Mouse (Mus musculus): ENCODE measurements around the gene Th. TPM values are rescaled to one million over a fixed set of nuclear protein-coding genes. Genes with fewer than 3 reads are reported as not detected.

Gene Th
- polyA plus RNA-seq, 1 experiment from 2014 or later = 0.57 TPM

DNA sequence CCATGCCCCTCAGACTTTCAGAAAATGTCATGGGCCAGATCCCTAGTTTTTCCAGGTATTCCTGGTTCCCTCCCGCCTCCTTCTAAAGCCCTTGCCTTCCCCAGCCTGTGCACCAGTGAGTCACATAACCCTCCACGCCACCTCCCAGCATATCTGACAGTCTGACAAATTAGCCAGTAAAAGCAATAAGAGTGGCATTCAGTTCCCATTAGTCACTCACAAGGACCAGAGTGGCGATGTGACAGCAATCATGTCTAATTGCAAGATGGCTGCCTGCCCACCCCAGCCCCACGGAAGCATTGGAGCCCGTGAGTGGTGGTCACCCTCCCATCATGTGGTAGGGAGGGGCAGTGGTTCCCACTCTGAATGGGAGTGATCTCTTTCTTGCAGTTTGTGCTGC lies 25.3 kb downstream of the Th start:
- DNase-seq (ENCODE audit: low spot score) (no peak), ATAC-seq (replicated peaks; ENCODE audit: low FRiP score, low read depth) (no peak)
- H3K4me2 ChIP-seq (ENCODE audit: low read length) = no peak overlapping the region
- H3K27ac ChIP-seq = no peak overlapping the region
- WGBS = 62% methylated on average over 5 of the region's 5 CpGs
- no peak overlapping the region for H3K9ac ChIP-seq (ENCODE audit: low read depth, low read length)
- no peaks in the 10 kb centered on the region for H3K4me1 ChIP-seq (replicated peaks; ENCODE audit: insufficient read depth, low read length)
- no peak for TF ChIP-seq CTCF (IDR thresholded peaks at IDR 0.05; ENCODE audit: low read depth)
- no peaks in the 10 kb centered on the region for H3K27me3 ChIP-seq (ENCODE audit: insufficient read depth, low read length)
- no peak overlapping the region for H3K4me3 ChIP-seq (replicated peaks; ENCODE audit: low read depth, low read length)
- H3K9me3 ChIP-seq (replicated peaks; ENCODE audit: low read length) = no peaks in the 10 kb centered on the region
- H3K36me3 ChIP-seq (ENCODE audit: insufficient read depth, low read length) = no peaks in the 10 kb centered on the region

DNA sequence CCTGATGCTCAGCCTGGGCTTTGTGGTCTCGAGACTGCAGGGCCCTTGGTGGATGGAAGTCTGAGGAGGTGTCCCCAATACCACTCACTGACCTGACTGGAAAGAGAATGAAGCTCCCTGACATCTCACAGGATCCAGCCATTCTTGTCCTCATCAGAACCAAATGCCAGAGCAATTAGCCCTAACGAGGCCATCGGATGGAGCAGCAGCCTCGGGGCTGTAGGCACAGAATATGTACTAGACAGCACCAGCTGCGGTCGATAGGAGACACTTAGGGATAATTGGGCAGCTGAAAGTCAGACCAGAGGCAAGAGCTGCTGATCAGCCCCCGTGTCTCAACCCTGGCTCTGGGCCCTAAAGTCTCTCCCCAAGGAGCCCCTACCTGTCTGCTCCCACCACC lies 26.6 kb downstream of the Th start:
- DNase-seq (ENCODE audit: low spot score) (no peak), ATAC-seq (replicated peaks; ENCODE audit: low FRiP score, low read depth) (no peak)
- Histone ChIP-seq H3K4me3 (replicated peaks; ENCODE audit: low read depth, low read length) (no peak overlapping the region), H3K4me1 (replicated peaks; ENCODE audit: insufficient read depth, low read length) (no peaks in the 10 kb centered on the region), H3K4me2 (ENCODE audit: low read length) (no peak overlapping the region), H3K36me3 (ENCODE audit: insufficient read depth, low read length) (no peaks in the 10 kb centered on the region), H3K9ac (ENCODE audit: low read depth, low read length) (no peak overlapping the region), H3K27me3 (ENCODE audit: insufficient read depth, low read length) (no peaks in the 10 kb centered on the region), H3K9me3 (replicated peaks; ENCODE audit: low read length) (no peaks in the 10 kb centered on the region), H3K27ac (no peak overlapping the region)
- WGBS = 49% methylated on average over 7 of the region's 7 CpGs
- no peak for TF ChIP-seq CTCF (IDR thresholded peaks at IDR 0.05; ENCODE audit: low read depth)

DNA sequence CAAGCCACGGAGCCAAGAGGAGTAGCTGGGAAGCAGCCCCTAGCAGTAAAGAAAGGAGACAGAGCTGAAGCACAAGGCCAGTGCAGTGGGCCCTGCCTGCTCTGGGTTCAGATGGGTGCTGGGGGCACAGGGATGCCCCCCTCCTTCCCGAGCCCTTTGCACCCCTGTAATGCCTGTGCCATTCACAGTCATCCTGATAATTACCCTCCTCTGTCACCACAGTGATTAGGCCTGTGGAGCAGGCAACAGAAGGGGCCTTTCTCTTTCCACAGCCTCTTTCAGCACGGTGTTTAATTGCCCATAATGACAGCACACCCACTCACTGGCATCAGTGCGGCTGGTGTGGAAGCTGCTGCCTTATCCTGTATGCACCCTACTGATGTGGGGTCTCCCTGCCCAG lies 28.0 kb downstream of the Th start:
- H3K4me3 ChIP-seq (replicated peaks; ENCODE audit: low read depth, low read length) = no peak overlapping the region
- 23% methylated on average over 4 of the region's 4 CpGs for WGBS

DNA sequence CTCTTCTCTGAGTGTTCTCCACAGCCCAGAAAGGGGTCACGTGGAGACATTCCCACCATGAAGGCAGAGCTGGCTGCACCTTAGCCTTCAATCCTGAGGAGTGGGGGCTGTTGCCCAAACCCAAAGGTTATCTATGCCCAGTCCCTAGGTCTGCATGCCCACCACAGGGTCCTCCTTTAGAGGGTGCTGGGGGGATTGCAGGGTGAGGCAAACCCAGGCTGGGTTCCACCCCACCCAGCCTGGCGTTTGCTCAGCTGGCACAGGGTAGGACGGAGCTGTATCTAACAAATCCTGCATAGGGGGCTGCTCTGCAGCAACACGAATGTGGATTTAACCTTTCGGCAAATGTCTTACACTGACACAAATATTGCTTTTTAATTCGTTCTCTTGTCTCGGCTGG lies 29.2 kb downstream of the Th start:
- no peaks in the 10 kb centered on the region for H3K4me1 ChIP-seq (replicated peaks; ENCODE audit: insufficient read depth, low read length)
- H3K36me3 ChIP-seq (ENCODE audit: insufficient read depth, low read length) = no peaks in the 10 kb centered on the region
- DNase-seq (ENCODE audit: low spot score) = no peak
- no peaks in the 10 kb centered on the region for H3K9me3 ChIP-seq (replicated peaks; ENCODE audit: low read length)
- 57% methylated on average over 7 of the region's 7 CpGs for WGBS
- H3K9ac ChIP-seq (ENCODE audit: low read depth, low read length) = no peak overlapping the region
- H3K27me3 ChIP-seq (ENCODE audit: insufficient read depth, low read length) = no peaks in the 10 kb centered on the region
- no peak for TF ChIP-seq CTCF (IDR thresholded peaks at IDR 0.05; ENCODE audit: low read depth)
- H3K4me3 ChIP-seq (replicated peaks; ENCODE audit: low read depth, low read length) = no peak overlapping the region
- H3K27ac ChIP-seq = no peak overlapping the region
- no peak for ATAC-seq (replicated peaks; ENCODE audit: low FRiP score, low read depth)
- H3K4me2 ChIP-seq (ENCODE audit: low read length) = no peak overlapping the region

More for the DNA sequence above, 28.0 kb downstream of the Th start:
- no peak overlapping the region for H3K4me2 ChIP-seq (ENCODE audit: low read length)
- H3K9ac ChIP-seq (ENCODE audit: low read depth, low read length) = no peak overlapping the region
- DNase-seq (ENCODE audit: low spot score) (no peak), ATAC-seq (replicated peaks; ENCODE audit: low FRiP score, low read depth) (no peak)
- H3K27me3 ChIP-seq (ENCODE audit: insufficient read depth, low read length) = no peaks in the 10 kb centered on the region
- no peaks in the 10 kb centered on the region for H3K9me3 ChIP-seq (replicated peaks; ENCODE audit: low read length)
- no peaks in the 10 kb centered on the region for H3K36me3 ChIP-seq (ENCODE audit: insufficient read depth, low read length)
- H3K4me1 ChIP-seq (replicated peaks; ENCODE audit: insufficient read depth, low read length) = no peaks in the 10 kb centered on the region
- H3K27ac ChIP-seq = no peak overlapping the region
- TF ChIP-seq CTCF (IDR thresholded peaks at IDR 0.05; ENCODE audit: low read depth) = no peak

DNA sequence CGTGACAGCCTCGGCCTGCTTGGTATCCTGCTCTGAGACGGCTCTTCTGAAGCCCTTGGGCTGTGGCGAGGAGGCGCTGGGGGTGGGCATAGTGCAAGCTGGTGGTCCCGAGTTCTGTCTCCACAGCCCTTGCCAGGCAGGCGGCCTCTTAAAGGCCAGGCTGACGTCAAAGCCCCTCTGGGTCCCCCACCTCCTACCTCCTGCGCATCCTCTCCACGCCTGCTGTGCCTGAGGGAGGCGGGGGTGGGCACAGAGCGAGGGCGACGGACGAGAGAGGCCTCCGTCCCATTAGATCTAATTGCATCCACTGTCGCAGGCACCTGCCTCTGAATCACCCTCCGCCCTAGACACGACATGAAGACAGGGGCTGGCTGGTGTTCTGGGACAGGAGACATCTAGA lies 31.1 kb downstream of the Th start:
- 65% methylated on average over 19 of the region's 19 CpGs for WGBS

DNA sequence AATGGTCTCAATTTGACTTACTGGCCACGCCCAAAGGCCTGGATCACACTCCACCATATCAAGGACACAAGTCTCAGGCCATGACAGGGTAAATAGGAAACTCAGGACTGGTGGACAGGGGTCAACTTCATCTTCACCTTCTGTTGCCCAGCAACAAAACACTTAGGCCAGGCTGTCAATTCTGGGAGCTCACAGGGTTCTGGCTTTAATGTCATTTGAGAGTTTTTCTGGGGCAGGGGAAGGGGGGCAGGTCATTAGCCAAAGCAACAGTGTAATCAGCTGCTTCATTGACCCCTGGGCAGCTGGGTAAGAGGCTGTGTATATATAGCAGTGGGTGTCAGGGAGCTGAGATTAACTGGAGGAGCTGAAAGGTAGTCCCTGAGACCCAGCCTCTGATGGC lies 33.5 kb downstream of the Th start:
- H3K36me3 ChIP-seq (ENCODE audit: insufficient read depth, low read length) = no peaks in the 10 kb centered on the region
- H3K4me2 ChIP-seq (ENCODE audit: low read length) = no peak overlapping the region
- 75% methylated on average over 1 of the region's 1 CpGs for WGBS
- no peaks in the 10 kb centered on the region for H3K9me3 ChIP-seq (replicated peaks; ENCODE audit: low read length)
- no peak overlapping the region for H3K4me3 ChIP-seq (replicated peaks; ENCODE audit: low read depth, low read length)
- H3K9ac ChIP-seq (ENCODE audit: low read depth, low read length) = no peak overlapping the region
- H3K27ac ChIP-seq = no peak overlapping the region
- DNase-seq (ENCODE audit: low spot score) (no peak), ATAC-seq (replicated peaks; ENCODE audit: low FRiP score, low read depth) (no peak)
- no peaks in the 10 kb centered on the region for H3K27me3 ChIP-seq (ENCODE audit: insufficient read depth, low read length)
- no peak for TF ChIP-seq CTCF (IDR thresholded peaks at IDR 0.05; ENCODE audit: low read depth)
- H3K4me1 ChIP-seq (replicated peaks; ENCODE audit: insufficient read depth, low read length) = no peaks in the 10 kb centered on the region

More for the DNA sequence above, 31.1 kb downstream of the Th start:
- Histone ChIP-seq H3K4me2 (ENCODE audit: low read length) (no peak overlapping the region), H3K4me1 (replicated peaks; ENCODE audit: insufficient read depth, low read length) (no peaks in the 10 kb centered on the region), H3K9ac (ENCODE audit: low read depth, low read length) (no peak overlapping the region), H3K4me3 (replicated peaks; ENCODE audit: low read depth, low read length) (no peak overlapping the region), H3K27ac (no peak overlapping the region), H3K36me3 (ENCODE audit: insufficient read depth, low read length) (no peaks in the 10 kb centered on the region), H3K27me3 (ENCODE audit: insufficient read depth, low read length) (no peaks in the 10 kb centered on the region), H3K9me3 (replicated peaks; ENCODE audit: low read length) (no peaks in the 10 kb centered on the region)
- no peak for DNase-seq (ENCODE audit: low spot score)
- no peak for ATAC-seq (replicated peaks; ENCODE audit: low FRiP score, low read depth)
- TF ChIP-seq CTCF (IDR thresholded peaks at IDR 0.05; ENCODE audit: low read depth) = no peak

DNA sequence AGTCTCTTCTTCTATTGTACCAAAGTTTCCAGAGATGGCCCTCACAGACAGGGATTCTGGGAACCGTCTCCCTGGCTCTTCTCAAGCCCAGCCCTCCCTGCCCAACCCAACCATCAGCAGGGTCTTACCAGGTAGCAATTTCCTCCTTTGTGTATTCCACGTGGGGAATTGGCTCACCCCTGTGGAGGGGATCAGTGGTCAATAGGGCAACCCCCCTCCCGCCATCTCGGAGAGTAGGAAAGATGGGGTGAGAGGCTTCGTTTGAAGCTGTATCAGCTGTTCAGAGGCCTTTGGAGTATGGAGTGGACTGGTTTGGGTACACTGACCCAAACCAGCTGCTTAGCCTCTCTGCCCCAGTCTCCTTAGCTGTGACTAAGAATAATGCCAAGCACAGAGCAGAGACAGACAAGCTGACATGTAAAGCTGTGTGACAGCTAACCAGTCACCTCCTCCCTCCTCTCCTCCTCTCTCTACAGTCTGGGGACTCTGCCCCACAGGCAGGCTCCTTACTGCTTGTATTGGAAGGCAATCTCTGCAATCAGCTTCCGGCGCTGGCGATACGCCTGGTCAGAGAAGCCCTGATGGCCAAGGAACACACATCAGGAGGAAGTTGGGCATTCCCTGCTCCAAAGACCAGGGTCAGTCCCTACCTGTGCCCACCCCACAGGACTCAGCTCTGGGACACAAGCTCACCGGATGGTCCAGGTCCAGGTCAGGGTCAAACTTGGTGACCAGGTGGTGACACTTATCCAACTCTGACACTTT lies 34.8 kb downstream of the Th start:
- Histone ChIP-seq H3K4me1 (replicated peaks; ENCODE audit: insufficient read depth, low read length) (no peaks in the 10 kb centered on the region), H3K36me3 (ENCODE audit: insufficient read depth, low read length) (no peaks in the 10 kb centered on the region), H3K27me3 (ENCODE audit: insufficient read depth, low read length) (no peaks in the 10 kb centered on the region), H3K4me2 (ENCODE audit: low read length) (no peak overlapping the region), H3K27ac (no peak overlapping the region), H3K9ac (ENCODE audit: low read depth, low read length) (no peak overlapping the region), H3K4me3 (replicated peaks; ENCODE audit: low read depth, low read length) (no peak overlapping the region), H3K9me3 (replicated peaks; ENCODE audit: low read length) (no peaks in the 10 kb centered on the region)
- no peak for TF ChIP-seq CTCF (IDR thresholded peaks at IDR 0.05; ENCODE audit: low read depth)
- no peak for DNase-seq (ENCODE audit: low spot score)
- no peak for ATAC-seq (replicated peaks; ENCODE audit: low FRiP score, low read depth)
- 73% methylated on average over 10 of the region's 10 CpGs for WGBS

Data from kidney, postnatal 0 days (tissue).